Mouse (Mus musculus): Measurements from ENCODE around the gene Fadd. TPM values are rescaled to one million over a fixed set of nuclear protein-coding genes. Genes with fewer than 3 reads are reported as not detected.

Fadd gene
- polyA plus RNA-seq, 1 experiment from 2014 or later, result 8.0 TPM

- no peak overlapping the region; the same call in 1 of the 2 replicates for H3K27ac ChIP-seq (replicated peaks; ENCODE audit: low read depth, low read length)
- H3K9ac ChIP-seq (ENCODE audit: low read depth, low read length), result no peak overlapping the region
- H3K4me3 ChIP-seq (ENCODE audit: low read depth, low read length), result no peak overlapping the region
- DNase-seq (ENCODE audit: low spot score), result no peak
- H3K9me3 ChIP-seq (ENCODE audit: control insufficient read depth, low read length), result no peaks in the 10 kb centered on the region
- 66% methylated on average over 4 of the region's 4 CpGs for WGBS
- no peaks in the 10 kb centered on the region for H3K36me3 ChIP-seq (ENCODE audit: control insufficient read depth, insufficient read depth, low read length)
- ATAC-seq (ENCODE audit: low read depth), result no peak
- no peak overlapping the region for H3K4me2 ChIP-seq (ENCODE audit: low read depth, low read length)
- no peaks in the 10 kb centered on the region for H3K4me1 ChIP-seq (ENCODE audit: control insufficient read depth, insufficient read depth, low read length)
- H3K27me3 ChIP-seq (replicated peaks; ENCODE audit: control insufficient read depth, insufficient read depth, low read length), result no peaks in the 10 kb centered on the region
Measured at GRCm38 (mm10) chr7:144612829-144613228, 30.6 kb upstream of the Fadd start.

DNA sequence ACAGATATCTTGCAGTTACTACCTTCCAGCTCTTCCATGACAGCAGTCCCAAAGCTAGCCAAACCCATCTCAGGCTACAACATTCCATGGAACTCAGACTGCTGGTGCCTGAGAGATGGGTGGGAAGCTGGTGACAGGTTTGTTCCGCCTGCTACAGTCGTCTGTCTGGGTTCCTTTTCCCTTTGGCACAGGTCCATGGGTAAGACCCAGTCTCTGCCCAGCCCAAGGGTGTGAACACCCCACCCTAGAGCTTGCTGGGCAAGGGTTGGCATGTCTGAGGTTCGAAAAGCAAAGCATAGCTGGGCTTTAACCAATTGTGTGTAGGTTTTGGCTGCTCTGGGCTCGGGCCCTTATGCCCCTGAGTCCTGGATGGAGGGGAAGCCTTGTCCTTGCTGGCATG lies 30.1 kb upstream of the Fadd start:
- Histone ChIP-seq H3K4me3 (ENCODE audit: low read depth, low read length) (no peak overlapping the region), H3K27ac (replicated peaks; ENCODE audit: low read depth, low read length) (no peak overlapping the region; the same call in 1 of the 2 replicates), H3K4me1 (ENCODE audit: control insufficient read depth, insufficient read depth, low read length) (no peaks in the 10 kb centered on the region), H3K9me3 (ENCODE audit: control insufficient read depth, low read length) (no peaks in the 10 kb centered on the region), H3K27me3 (replicated peaks; ENCODE audit: control insufficient read depth, insufficient read depth, low read length) (no peaks in the 10 kb centered on the region), H3K36me3 (ENCODE audit: control insufficient read depth, insufficient read depth, low read length) (no peaks in the 10 kb centered on the region), H3K4me2 (ENCODE audit: low read depth, low read length) (no peak overlapping the region), H3K9ac (ENCODE audit: low read depth, low read length) (no peak overlapping the region)
- WGBS, result 68% methylated on average over 4 of the region's 4 CpGs
- 0 out of 2 replicates have a peak, but pooled peaks have one; percentile 34 for ATAC-seq (ENCODE audit: low read depth)
- no peak for DNase-seq (ENCODE audit: low spot score)

DNA sequence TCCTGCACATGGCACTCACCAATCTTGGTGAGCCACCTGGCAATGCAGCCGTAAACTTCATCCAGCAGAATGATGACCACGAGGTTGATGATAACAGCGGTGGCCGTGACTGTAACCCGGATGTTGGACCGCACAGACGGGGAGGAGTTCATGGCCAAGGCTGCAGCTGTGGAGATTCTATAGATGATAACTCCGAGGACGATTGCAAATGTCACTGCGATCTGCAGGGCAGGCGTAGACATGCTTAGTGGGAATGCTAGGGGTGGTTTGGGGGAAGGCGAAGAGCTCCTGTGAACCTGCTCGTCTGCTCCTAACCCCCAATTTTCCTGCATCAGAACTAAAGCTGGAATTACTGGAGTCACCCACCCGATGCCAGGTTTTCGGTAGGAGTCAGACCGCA lies 29.3 kb upstream of the Fadd start:
- Histone ChIP-seq H3K36me3 (ENCODE audit: control insufficient read depth, insufficient read depth, low read length) (no peaks in the 10 kb centered on the region), H3K9ac (ENCODE audit: low read depth, low read length) (no peak overlapping the region), H3K4me2 (ENCODE audit: low read depth, low read length) (no peak overlapping the region), H3K27ac (replicated peaks; ENCODE audit: low read depth, low read length) (no peak overlapping the region), H3K4me1 (ENCODE audit: control insufficient read depth, insufficient read depth, low read length) (no peaks in the 10 kb centered on the region), H3K4me3 (ENCODE audit: low read depth, low read length) (no peak overlapping the region), H3K27me3 (replicated peaks; ENCODE audit: control insufficient read depth, insufficient read depth, low read length) (no peaks in the 10 kb centered on the region), H3K9me3 (ENCODE audit: control insufficient read depth, low read length) (no peaks in the 10 kb centered on the region)
- WGBS, result 79% methylated on average over 16 of the region's 16 CpGs
- DNase-seq (ENCODE audit: low spot score), result no peak
- ATAC-seq (ENCODE audit: low read depth), result no peak

- no peaks in the 10 kb centered on the region for H3K36me3 ChIP-seq (ENCODE audit: control insufficient read depth, insufficient read depth, low read length)
- H3K4me1 ChIP-seq (ENCODE audit: control insufficient read depth, insufficient read depth, low read length), result no peaks in the 10 kb centered on the region
- ATAC-seq (ENCODE audit: low read depth), result no peak
- 85% methylated on average over 7 of the region's 7 CpGs for WGBS
- no peak for DNase-seq (ENCODE audit: low spot score)
- H3K9ac ChIP-seq (ENCODE audit: low read depth, low read length), result no peak overlapping the region
- H3K4me3 ChIP-seq (ENCODE audit: low read depth, low read length), result no peak overlapping the region
- H3K4me2 ChIP-seq (ENCODE audit: low read depth, low read length), result no peak overlapping the region
- H3K9me3 ChIP-seq (ENCODE audit: control insufficient read depth, low read length), result no peaks in the 10 kb centered on the region
- H3K27me3 ChIP-seq (replicated peaks; ENCODE audit: control insufficient read depth, insufficient read depth, low read length), result no peaks in the 10 kb centered on the region
- H3K27ac ChIP-seq (replicated peaks; ENCODE audit: low read depth, low read length), result no peak overlapping the region
Measured at GRCm38 (mm10) chr7:144609568-144609967, 27.3 kb upstream of the Fadd start.

- Histone ChIP-seq H3K4me1 (ENCODE audit: control insufficient read depth, insufficient read depth, low read length) (no peaks in the 10 kb centered on the region), H3K4me2 (ENCODE audit: low read depth, low read length) (no peak overlapping the region), H3K9ac (ENCODE audit: low read depth, low read length) (no peak overlapping the region), H3K27ac (replicated peaks; ENCODE audit: low read depth, low read length) (no peak overlapping the region), H3K4me3 (ENCODE audit: low read depth, low read length) (no peak overlapping the region), H3K9me3 (ENCODE audit: control insufficient read depth, low read length) (no peaks in the 10 kb centered on the region), H3K27me3 (replicated peaks; ENCODE audit: control insufficient read depth, insufficient read depth, low read length) (no peaks in the 10 kb centered on the region), H3K36me3 (ENCODE audit: control insufficient read depth, insufficient read depth, low read length) (no peaks in the 10 kb centered on the region)
- DNase-seq (ENCODE audit: low spot score) (no peak), ATAC-seq (ENCODE audit: low read depth) (no peak)
- WGBS, result 93% methylated on average over 15 of the region's 15 CpGs
Measured at GRCm38 (mm10) chr7:144607862-144608261, 25.6 kb upstream of the Fadd start.

DNA sequence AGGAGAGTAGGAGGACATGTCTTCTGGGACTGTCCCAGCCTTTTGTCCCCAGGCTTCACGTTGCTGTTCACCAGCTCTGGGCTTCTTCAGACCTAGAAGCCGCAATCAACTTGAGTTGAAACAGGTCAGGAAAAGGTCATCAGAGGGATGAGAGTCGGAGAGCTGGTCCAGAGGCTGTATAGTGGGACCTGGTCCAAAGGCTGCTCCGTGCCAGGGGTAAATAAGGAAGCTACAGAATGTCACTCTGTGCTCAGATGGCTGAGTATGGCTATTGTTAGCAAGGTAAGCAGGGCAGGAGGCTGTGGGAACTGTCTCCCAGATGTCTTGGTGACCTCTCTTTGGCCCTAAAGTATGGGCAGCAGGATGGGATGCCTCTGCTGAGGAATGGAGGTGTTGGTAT lies 22.5 kb upstream of the Fadd start:
- DNase-seq (ENCODE audit: low spot score), result no peak
- ATAC-seq (ENCODE audit: low read depth), result no peak
- Histone ChIP-seq H3K4me1 (ENCODE audit: control insufficient read depth, insufficient read depth, low read length) (no peaks in the 10 kb centered on the region), H3K4me2 (ENCODE audit: low read depth, low read length) (no peak overlapping the region), H3K27ac (replicated peaks; ENCODE audit: low read depth, low read length) (no peak overlapping the region), H3K36me3 (ENCODE audit: control insufficient read depth, insufficient read depth, low read length) (no peaks in the 10 kb centered on the region), H3K4me3 (ENCODE audit: low read depth, low read length) (no peak overlapping the region), H3K27me3 (replicated peaks; ENCODE audit: control insufficient read depth, insufficient read depth, low read length) (no peaks in the 10 kb centered on the region), H3K9ac (ENCODE audit: low read depth, low read length) (no peak overlapping the region), H3K9me3 (ENCODE audit: control insufficient read depth, low read length) (no peaks in the 10 kb centered on the region)
- WGBS, result 63% methylated on average over 4 of the region's 4 CpGs

DNA sequence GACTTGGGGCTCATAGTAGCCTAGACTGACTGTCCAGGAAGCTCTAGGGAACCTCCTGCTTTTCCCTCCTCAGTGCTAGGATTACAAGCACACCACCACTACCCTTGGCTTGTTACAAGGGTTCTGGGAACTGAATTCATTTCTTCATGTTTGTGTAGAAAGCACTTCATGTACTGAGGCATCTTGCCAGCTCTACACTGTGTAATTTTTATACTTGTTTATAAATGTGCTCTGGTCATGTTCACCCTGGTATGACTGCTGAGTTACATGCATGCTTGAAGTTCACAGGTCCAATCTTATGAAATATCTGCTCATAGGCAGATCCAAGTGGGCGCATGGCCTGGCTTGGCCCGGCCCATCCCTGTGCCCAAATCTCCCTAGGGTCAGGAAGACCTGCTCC lies 22.0 kb upstream of the Fadd start:
- H3K9me3 ChIP-seq (ENCODE audit: control insufficient read depth, low read length), result no peaks in the 10 kb centered on the region
- H3K36me3 ChIP-seq (ENCODE audit: control insufficient read depth, insufficient read depth, low read length), result no peaks in the 10 kb centered on the region
- H3K27me3 ChIP-seq (replicated peaks; ENCODE audit: control insufficient read depth, insufficient read depth, low read length), result no peaks in the 10 kb centered on the region
- whole genome bisulfite sequencing, result 96% methylated on average over 2 of the region's 2 CpGs
- no peak overlapping the region for H3K27ac ChIP-seq (replicated peaks; ENCODE audit: low read depth, low read length)
- ATAC-seq (ENCODE audit: low read depth) (no peak), DNase-seq (ENCODE audit: low spot score) (no peak)
- no peaks in the 10 kb centered on the region for H3K4me1 ChIP-seq (ENCODE audit: control insufficient read depth, insufficient read depth, low read length)
- no peak overlapping the region for H3K4me2 ChIP-seq (ENCODE audit: low read depth, low read length)
- no peak overlapping the region for H3K9ac ChIP-seq (ENCODE audit: low read depth, low read length)
- no peak overlapping the region for H3K4me3 ChIP-seq (ENCODE audit: low read depth, low read length)

DNA sequence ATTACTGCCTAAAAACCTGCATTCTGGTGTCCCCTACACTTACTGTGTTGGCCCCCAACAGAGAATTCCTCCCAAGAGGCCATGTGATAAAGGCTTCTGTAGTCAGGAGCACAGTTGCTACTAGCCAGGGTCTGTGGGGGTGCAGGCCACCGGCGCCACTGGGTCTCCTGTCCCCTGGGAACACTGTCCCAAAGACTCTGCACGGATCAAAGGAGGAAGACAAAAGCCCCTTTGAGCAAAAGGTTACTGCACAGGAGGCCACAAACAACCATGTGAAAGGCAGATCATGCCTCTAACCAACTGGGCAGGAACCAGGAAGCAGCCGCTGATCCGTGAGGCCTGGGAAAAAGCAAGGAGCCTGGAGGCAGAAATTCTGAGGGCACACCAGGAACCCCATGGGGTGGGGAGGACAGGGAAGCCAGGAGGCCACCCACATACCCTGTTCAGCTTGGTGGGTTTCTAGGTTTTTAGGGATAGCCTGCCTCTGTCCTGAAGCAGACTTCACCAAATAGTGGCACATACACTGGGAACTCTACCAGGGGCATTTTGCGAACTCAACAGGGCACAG lies 18.2 kb upstream of the Fadd start:
- 33% methylated on average over 6 of the region's 6 CpGs for WGBS
- ATAC-seq (ENCODE audit: low read depth) (no peak), DNase-seq (ENCODE audit: low spot score) (no peak)
- no peaks in the 10 kb centered on the region for H3K27me3 ChIP-seq (replicated peaks; ENCODE audit: control insufficient read depth, insufficient read depth, low read length)
- H3K4me1 ChIP-seq (ENCODE audit: control insufficient read depth, insufficient read depth, low read length), result no peaks in the 10 kb centered on the region
- no peak overlapping the region for H3K9ac ChIP-seq (ENCODE audit: low read depth, low read length)
- no peak overlapping the region for H3K27ac ChIP-seq (replicated peaks; ENCODE audit: low read depth, low read length)
- H3K36me3 ChIP-seq (ENCODE audit: control insufficient read depth, insufficient read depth, low read length), result no peaks in the 10 kb centered on the region
- no peak overlapping the region for H3K4me2 ChIP-seq (ENCODE audit: low read depth, low read length)
- no peak overlapping the region for H3K4me3 ChIP-seq (ENCODE audit: low read depth, low read length)
- H3K9me3 ChIP-seq (ENCODE audit: control insufficient read depth, low read length), result no peaks in the 10 kb centered on the region

DNA sequence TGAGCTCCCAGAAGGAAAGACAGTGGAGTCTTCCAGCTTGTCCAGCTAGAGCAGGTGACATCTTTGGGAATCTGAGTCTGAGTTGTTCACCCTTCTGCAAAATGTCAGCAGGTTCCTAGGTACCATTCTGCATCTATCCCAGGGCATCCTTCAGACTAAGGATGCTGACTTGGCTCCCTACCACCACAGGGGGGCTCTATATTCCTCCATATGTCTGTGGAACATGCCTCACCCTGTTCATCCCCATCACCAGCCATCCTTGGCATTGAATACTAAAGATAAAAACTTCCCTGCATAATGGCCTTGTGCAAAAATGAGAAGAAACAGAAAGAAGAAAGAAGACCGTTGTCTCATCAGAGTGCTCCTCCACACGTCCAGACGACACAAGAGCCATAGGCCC lies 7.2 kb upstream of the Fadd start:
- no peaks in the 10 kb centered on the region for H3K4me1 ChIP-seq (ENCODE audit: control insufficient read depth, insufficient read depth, low read length)
- no peak overlapping the region for H3K27ac ChIP-seq (replicated peaks; ENCODE audit: low read depth, low read length)
- H3K9me3 ChIP-seq (ENCODE audit: control insufficient read depth, low read length), result no peaks in the 10 kb centered on the region
- H3K4me3 ChIP-seq (ENCODE audit: low read depth, low read length), result no peak overlapping the region
- ATAC-seq (ENCODE audit: low read depth) (no peak), DNase-seq (ENCODE audit: low spot score) (no peak)
- WGBS, result 85% methylated on average over 3 of the region's 3 CpGs
- no peak overlapping the region for H3K9ac ChIP-seq (ENCODE audit: low read depth, low read length)
- no peaks in the 10 kb centered on the region for H3K27me3 ChIP-seq (replicated peaks; ENCODE audit: control insufficient read depth, insufficient read depth, low read length)
- no peak overlapping the region for H3K4me2 ChIP-seq (ENCODE audit: low read depth, low read length)
- no peaks in the 10 kb centered on the region for H3K36me3 ChIP-seq (ENCODE audit: control insufficient read depth, insufficient read depth, low read length)

Data from embryonic facial prominence, embryonic 14.5 days (tissue).